Mouse (Mus musculus) spleen, postnatal 14 days (tissue): ENCODE measurements at regions not wholly inside any gene's neighbourhood (a gene's known extent, or its start where the extent isn't known, plus 50 kb on each side); places are given as distances from the start of the nearest gene placed in this dataset.

Source experiments
- DNase-seq, 2 experiments: peaks; one replicate each; pipeline ENCODE4 v3.0.0; 2021 to 2022; ENCODE audit warnings: low spot score in 2 of 2

- no peak for DNase-seq
Observed at GRCm38 (mm10) chr13:107093683-107094082, 71.8 kb upstream of the Kif2a start.

GRCm38 (mm10) chr13:107088198-107088597, 66.3 kb upstream of the Kif2a start:
- no peak for DNase-seq

- DNase-seq, result no peak
Observed at GRCm38 (mm10) chr13:107087355-107087754, 65.4 kb upstream of the Kif2a start.

- DNase-seq, result no peak
Observed at GRCm38 (mm10) chr13:107078085-107078484, 56.2 kb upstream of the Kif2a start.

GRCm38 (mm10) chr13:107074917-107075316, 53.0 kb upstream of the Kif2a start:
- DNase-seq, result no peak

- no peak for DNase-seq
Observed at GRCm38 (mm10) chr13:107073039-107073620, 51.2 kb upstream of the Kif2a start.

GRCm38 (mm10) chr13:107072345-107073038, 50.6 kb upstream of the Kif2a start:
- DNase-seq, result no peak
